Mouse (Mus musculus) forebrain, embryonic 11.5 days (tissue): ENCODE measurements around the gene Rrp1b. TPM values are rescaled to one million over a fixed set of nuclear protein-coding genes. Genes with fewer than 3 reads are reported as not detected.

Experiments
- ATAC-seq: fragments of 200-750 bp; cut with Nextera tagmentation; replicated peaks from 2 replicates; pipeline ENCODE4 v1.8.0; 2017; ENCODE audit warnings: moderate TSS enrichment; ENCODE audit not compliant: low FRiP score
- DNase-seq: peaks from one replicate; pipeline ENCODE4 v3.0.0-alpha.2; 2017; ENCODE audit warnings: low spot score
- H3K27ac ChIP-seq: fragments of 300-500 bp; sonication (generic); 2 replicates; pipeline ENCODE4 v1.5.1; 2014; ENCODE audit warnings: low read depth, low read length
- H3K27me3 ChIP-seq: fragments of 300-500 bp; sonication (generic); 2 replicates; pipeline ENCODE4 v1.6.1; 2014; ENCODE audit warnings: mild to moderate bottlenecking, low read length, mixed read lengths; ENCODE audit not compliant: control insufficient read depth, insufficient read depth
- H3K36me3 ChIP-seq: fragments of 300-500 bp; sonication (generic); 2 replicates; pipeline ENCODE4 v1.6.1; 2014; ENCODE audit warnings: mild to moderate bottlenecking, low read length, moderate library complexity, mixed read lengths; ENCODE audit not compliant: control insufficient read depth, insufficient read depth
- H3K4me1 ChIP-seq: fragments of 300-500 bp; sonication (generic); replicated peaks from 2 replicates; pipeline ENCODE4 v1.6.1; 2014; ENCODE audit warnings: low read length, mixed read lengths; ENCODE audit not compliant: control insufficient read depth, insufficient read depth
- H3K4me2 ChIP-seq: fragments of 300-500 bp; sonication (generic); 2 replicates; pipeline ENCODE4 v1.6.1; 2014; ENCODE audit warnings: low read depth, mild to moderate bottlenecking, low read length, moderate library complexity, mixed read lengths; ENCODE audit not compliant: severe bottlenecking
- H3K4me3 ChIP-seq: fragments of 300-500 bp; sonication (generic); 2 replicates; pipeline ENCODE4 v1.5.1; 2014; ENCODE audit warnings: low read depth, low read length
- H3K9ac ChIP-seq: fragments of 300-500 bp; sonication (generic); 2 replicates; pipeline ENCODE4 v1.6.1; 2014; ENCODE audit warnings: low read length
- H3K9me3 ChIP-seq: fragments of 300-500 bp; sonication (generic); 2 replicates; pipeline ENCODE4 v1.6.1; 2016; ENCODE audit warnings: low read length, mixed read lengths; ENCODE audit not compliant: control insufficient read depth
- WGBS: fragments of 180-500 bp; shearing (Covaris S2); extraction: QIAGEN DNeasy Blood & Tissue Kit; methylation state at CpG from one replicate; pipeline ENCODE4 v1.1.7; 2014; 5-methylcytosine and 5-hydroxymethylcytosine counted together
- polyA plus RNA-seq: library from polyadenylated mRNA; unstranded; fragments of >200 nt; fragmentation: Nextera tagmentation; extraction: Ambion mirVana; gene quantifications from 2 replicates; pipeline ENCODE4 v1.2.1, GENCODE M21; 2014

Gene Rrp1b
- polyA plus RNA-seq, 1 experiment from 2014 or later = 70.7 TPM

GRCm38 (mm10) chr17:32023088-32023487, 12.8 kb upstream of the Rrp1b start:
- Histone ChIP-seq H3K4me1 (no peaks in the 10 kb centered on the region), H3K4me3 (no peak overlapping the region), H3K27me3 (no peaks in the 10 kb centered on the region), H3K4me2 (no peak overlapping the region), H3K27ac (no peak overlapping the region), H3K36me3 (no peaks in the 10 kb centered on the region), H3K9me3 (no peaks in the 10 kb centered on the region), H3K9ac (no peak overlapping the region)
- WGBS = 84% methylated on average over 8 of the region's 8 CpGs
- ATAC-seq (no peak), DNase-seq (no peak)

GRCm38 (mm10) chr17:32024671-32025073, 11.2 kb upstream of the Rrp1b start:
- no peak for ATAC-seq
- Histone ChIP-seq H3K36me3 (no peaks in the 10 kb centered on the region), H3K4me3 (no peak overlapping the region), H3K27me3 (no peaks in the 10 kb centered on the region), H3K4me2 (no peak overlapping the region), H3K4me1 (no peaks in the 10 kb centered on the region), H3K9me3 (no peaks in the 10 kb centered on the region), H3K9ac (no peak overlapping the region), H3K27ac (no peak overlapping the region)
- DNase-seq = no peak
- 77% methylated on average over 5 of the region's 5 CpGs for WGBS

GRCm38 (mm10) chr17:32025386-32025785, 10.5 kb upstream of the Rrp1b start:
- H3K27ac ChIP-seq = no peak overlapping the region
- ATAC-seq (no peak), DNase-seq (peak; percentile 76)
- H3K27me3 ChIP-seq = no peaks in the 10 kb centered on the region
- no peaks in the 10 kb centered on the region for H3K9me3 ChIP-seq
- WGBS = 8% methylated on average over 2 of the region's 2 CpGs
- H3K4me2 ChIP-seq = no peak overlapping the region
- H3K9ac ChIP-seq = no peak overlapping the region
- H3K36me3 ChIP-seq = no peaks in the 10 kb centered on the region
- no peak overlapping the region for H3K4me3 ChIP-seq
- no peaks in the 10 kb centered on the region for H3K4me1 ChIP-seq

- DNase-seq = no peak
- Histone ChIP-seq H3K4me2 (no peak overlapping the region), H3K27me3 (no peaks in the 10 kb centered on the region), H3K4me3 (no peak overlapping the region), H3K9me3 (no peaks in the 10 kb centered on the region), H3K27ac (no peak overlapping the region), H3K4me1 (no peaks in the 10 kb centered on the region), H3K9ac (no peak overlapping the region), H3K36me3 (no peaks in the 10 kb centered on the region)
- 30% methylated on average over 3 of the region's 3 CpGs for WGBS
- no peak for ATAC-seq
Measured at GRCm38 (mm10) chr17:32027666-32028065, 8.2 kb upstream of the Rrp1b start.

GRCm38 (mm10) chr17:32028301-32028700, 7.6 kb upstream of the Rrp1b start:
- no peak overlapping the region for H3K4me3 ChIP-seq
- no peak overlapping the region for H3K4me2 ChIP-seq
- DNase-seq (no peak), ATAC-seq (no peak)
- H3K9ac ChIP-seq = no peak overlapping the region
- no peaks in the 10 kb centered on the region for H3K9me3 ChIP-seq
- H3K27ac ChIP-seq = no peak overlapping the region
- no peaks in the 10 kb centered on the region for H3K27me3 ChIP-seq
- H3K36me3 ChIP-seq = no peaks in the 10 kb centered on the region
- no peaks in the 10 kb centered on the region for H3K4me1 ChIP-seq
- 79% methylated on average over 3 of the region's 3 CpGs for WGBS

GRCm38 (mm10) chr17:32031684-32032083, 4.2 kb upstream of the Rrp1b start:
- no peaks in the 10 kb centered on the region for H3K27me3 ChIP-seq
- no peaks in the 10 kb centered on the region for H3K36me3 ChIP-seq
- 45% methylated on average over 7 of the region's 7 CpGs for WGBS
- no peak overlapping the region for H3K27ac ChIP-seq
- ATAC-seq (no peak), DNase-seq (no peak)
- no peak overlapping the region for H3K4me2 ChIP-seq
- H3K9me3 ChIP-seq = no peaks in the 10 kb centered on the region
- no peak overlapping the region for H3K9ac ChIP-seq
- H3K4me1 ChIP-seq = no peaks in the 10 kb centered on the region; the same call in 1 of the 2 replicates
- H3K4me3 ChIP-seq = no peak overlapping the region

- DNase-seq = no peak
- H3K27ac ChIP-seq = no peak overlapping the region
- H3K27me3 ChIP-seq = no peaks in the 10 kb centered on the region
- no peak for ATAC-seq
- no peaks in the 10 kb centered on the region; the same call in 1 of the 2 replicates for H3K4me1 ChIP-seq
- H3K4me3 ChIP-seq = no peak overlapping the region
- H3K9ac ChIP-seq = no peak overlapping the region
- WGBS = 88% methylated on average over 23 of the region's 23 CpGs
- H3K9me3 ChIP-seq = no peaks in the 10 kb centered on the region
- no peak overlapping the region for H3K4me2 ChIP-seq
- no peaks in the 10 kb centered on the region for H3K36me3 ChIP-seq
Measured at GRCm38 (mm10) chr17:32034322-32034721, 1.6 kb upstream of the Rrp1b start.

GRCm38 (mm10) chr17:32036509-32037438, 874 bp downstream of the Rrp1b start:
- peak overlapping the region; percentile 72 for H3K9ac ChIP-seq
- no peak; the same call in 1 of the 2 replicates for ATAC-seq
- H3K36me3 ChIP-seq = no peaks in the 10 kb centered on the region
- peak overlapping the region; percentile 63 for H3K4me3 ChIP-seq
- H3K27ac ChIP-seq = peak overlapping the region; percentile 20
- no peaks in the 10 kb centered on the region for H3K9me3 ChIP-seq
- DNase-seq = no peak
- WGBS = under 1% methylated on average over 46 of the region's 46 CpGs
- H3K4me1 ChIP-seq = no peaks in the 10 kb centered on the region; the same call in 1 of the 2 replicates
- peak overlapping the region; percentile 92 for H3K4me2 ChIP-seq
- H3K27me3 ChIP-seq = no peaks in the 10 kb centered on the region

GRCm38 (mm10) chr17:32040263-32040662, 4.4 kb downstream of the Rrp1b start:
- no peak overlapping the region for H3K4me2 ChIP-seq
- no peak overlapping the region for H3K9ac ChIP-seq
- no peaks in the 10 kb centered on the region; the same call in 1 of the 2 replicates for H3K36me3 ChIP-seq
- H3K9me3 ChIP-seq = no peaks in the 10 kb centered on the region
- DNase-seq = no peak
- H3K4me3 ChIP-seq = no peak overlapping the region
- no peaks in the 10 kb centered on the region for H3K27me3 ChIP-seq
- no peak overlapping the region for H3K27ac ChIP-seq
- H3K4me1 ChIP-seq = peaks cover 2% of the 10 kb centered on the region; the same call in 1 of the 2 replicates
- 88% methylated on average over 10 of the region's 10 CpGs for WGBS
- no peak for ATAC-seq
